Mouse (Mus musculus): ENCODE data around the gene Vasp.

Vasp gene

GRCm38 (mm10) chr7:19271238-19272172 is at the start of gene Vasp:
TSS of gene Vasp (minus strand) at chr7:19271817.
- DNase-seq (ENCODE audit: extremely low read depth, low read depth) = peak; percentile 81

GRCm38 (mm10) chr7:19320637-19321036 is 49.0 kb upstream of the Vasp start:
- DNase-seq (ENCODE audit: extremely low read depth, low read depth) = no peak

GRCm38 (mm10) chr7:19319906-19320305 is 48.3 kb upstream of the Vasp start:
- peak; percentile 73 for DNase-seq (ENCODE audit: extremely low read depth, low read depth)

- no peak for DNase-seq (ENCODE audit: extremely low read depth, low read depth)
Observed at GRCm38 (mm10) chr7:19319458-19319857, 47.8 kb upstream of the Vasp start.

- no peak for DNase-seq (ENCODE audit: extremely low read depth, low read depth)
Observed at GRCm38 (mm10) chr7:19318676-19319075, 47.1 kb upstream of the Vasp start.

GRCm38 (mm10) chr7:19318201-19318600 is 46.6 kb upstream of the Vasp start:
- no peak for DNase-seq (ENCODE audit: extremely low read depth, low read depth)

GRCm38 (mm10) chr7:19316451-19317161 is 45.0 kb upstream of the Vasp start:
- DNase-seq (ENCODE audit: extremely low read depth, low read depth) = peak; percentile 49

GRCm38 (mm10) chr7:19314033-19314432 is 42.4 kb upstream of the Vasp start:
- no peak for DNase-seq (ENCODE audit: extremely low read depth, low read depth)

GRCm38 (mm10) chr7:19311991-19312390 is 40.4 kb upstream of the Vasp start:
- no peak for DNase-seq (ENCODE audit: extremely low read depth, low read depth)

- peak; percentile 75 for DNase-seq (ENCODE audit: extremely low read depth, low read depth)
Observed at GRCm38 (mm10) chr7:19309884-19310641, 38.4 kb upstream of the Vasp start, which contains the start of gene Fosb. TSS of gene Fosb (minus strand) at chr7:19310051.

GRCm38 (mm10) chr7:19309278-19309883 is 37.8 kb upstream of the Vasp start:
- DNase-seq (ENCODE audit: extremely low read depth, low read depth) = no peak

- DNase-seq (ENCODE audit: extremely low read depth, low read depth) = peak; percentile 83
Observed at GRCm38 (mm10) chr7:19308454-19309277, 37.0 kb upstream of the Vasp start.

- DNase-seq (ENCODE audit: extremely low read depth, low read depth) = peak; percentile 73
Observed at GRCm38 (mm10) chr7:19307739-19308453, 36.3 kb upstream of the Vasp start.

GRCm38 (mm10) chr7:19306819-19307738 is 35.5 kb upstream of the Vasp start:
- no peak for DNase-seq (ENCODE audit: extremely low read depth, low read depth)

GRCm38 (mm10) chr7:19305796-19306765 is 34.5 kb upstream of the Vasp start:
- no peak for DNase-seq (ENCODE audit: extremely low read depth, low read depth)

- no peak for DNase-seq (ENCODE audit: extremely low read depth, low read depth)
Observed at GRCm38 (mm10) chr7:19305413-19305735, 33.8 kb upstream of the Vasp start.
